Mouse (Mus musculus) embryonic facial prominence, embryonic 11.5 days (tissue): ENCODE results near the gene Ttll1. TPM values are rescaled to one million over a fixed set of nuclear protein-coding genes. Genes with fewer than 3 reads are reported as not detected.

Experiments used
- ATAC-seq: fragments of 200-750 bp; cut with Nextera tagmentation; replicated peaks from 2 replicates; pipeline ENCODE4 v1.8.0; 2017; ENCODE audit warnings: low read depth; ENCODE audit not compliant: insufficient number of reproducible peaks, low FRiP score, low TSS enrichment
- DNase-seq: peaks from one replicate; pipeline ENCODE4 v3.0.0-alpha.2; 2015; ENCODE audit warnings: low spot score
- H3K27ac ChIP-seq: fragments of 300-500 bp; sonication (generic); replicated peaks from 2 replicates; pipeline ENCODE4 v1.5.1; 2014; ENCODE audit warnings: mild to moderate bottlenecking, low read depth, low read length, control low read depth
- H3K27me3 ChIP-seq: fragments of 300-500 bp; sonication (generic); 2 replicates; pipeline ENCODE4 v1.6.1; 2014; ENCODE audit warnings: mild to moderate bottlenecking, low read length, moderate library complexity, mixed read lengths; ENCODE audit not compliant: control insufficient read depth, insufficient read depth
- H3K36me3 ChIP-seq: fragments of 300-500 bp; sonication (generic); replicated peaks from 2 replicates; pipeline ENCODE4 v1.6.1; 2014; ENCODE audit warnings: low read depth, mild to moderate bottlenecking, low read length, moderate library complexity, mixed read lengths; ENCODE audit not compliant: control insufficient read depth, insufficient read depth
- H3K4me1 ChIP-seq: fragments of 300-500 bp; sonication (generic); 2 replicates; pipeline ENCODE4 v1.6.1; 2014; ENCODE audit warnings: low read length, mixed read lengths; ENCODE audit not compliant: control insufficient read depth, insufficient read depth
- H3K4me2 ChIP-seq: fragments of 300-500 bp; sonication (generic); 2 replicates; pipeline ENCODE4 v1.6.1; 2014; ENCODE audit warnings: low read depth, mild to moderate bottlenecking, control low read depth, low read length, moderate library complexity
- H3K4me3 ChIP-seq: fragments of 300-500 bp; sonication (generic); 2 replicates; pipeline ENCODE4 v1.5.1; 2014; ENCODE audit warnings: low read depth, low read length, control low read depth
- H3K9ac ChIP-seq: fragments of 300-500 bp; sonication (generic); replicated peaks from 2 replicates; pipeline ENCODE4 v1.6.1; 2014; ENCODE audit warnings: mild to moderate bottlenecking, control low read depth, low read length
- H3K9me3 ChIP-seq: fragments of 300-500 bp; sonication (generic); replicated peaks from 2 replicates; pipeline ENCODE4 v1.6.1; 2016; ENCODE audit warnings: mild to moderate bottlenecking, low read length, inconsistent platforms, mixed read lengths; ENCODE audit not compliant: control insufficient read depth
- WGBS: fragments of 180-500 bp; shearing (Covaris S2); extraction: QIAGEN DNeasy Blood & Tissue Kit; methylation state at CpG from one replicate; pipeline ENCODE4 v1.1.7; 2014; 5-methylcytosine and 5-hydroxymethylcytosine counted together
- polyA plus RNA-seq: library from polyadenylated mRNA; unstranded; fragments of >200 nt; fragmentation: Nextera tagmentation; extraction: Ambion mirVana; gene quantifications from 2 replicates; pipeline ENCODE4 v1.2.1, GENCODE M21; 2014

Ttll1 gene
- polyA plus RNA-seq, 1 experiment from 2014 or later: 18.1 TPM

GRCm38 (mm10) chr15:83487477-83488115 lies 23.1 kb downstream of the Ttll1 start:
- no peak overlapping the region for H3K4me3 ChIP-seq
- H3K4me1 ChIP-seq: no peaks in the 10 kb centered on the region
- ATAC-seq: no peak
- no peak overlapping the region for H3K27ac ChIP-seq
- 61% methylated on average over 9 of the region's 9 CpGs for WGBS
- no peak overlapping the region for H3K9ac ChIP-seq
- no peaks in the 10 kb centered on the region; the same call in 1 of the 2 replicates for H3K36me3 ChIP-seq
- H3K27me3 ChIP-seq: no peaks in the 10 kb centered on the region
- no peak overlapping the region for H3K4me2 ChIP-seq
- no peaks in the 10 kb centered on the region for H3K9me3 ChIP-seq
- no peak for DNase-seq

- H3K27me3 ChIP-seq: no peaks in the 10 kb centered on the region
- H3K4me3 ChIP-seq: no peak overlapping the region
- 90% methylated on average over 10 of the region's 10 CpGs for WGBS
- no peaks in the 10 kb centered on the region for H3K9me3 ChIP-seq
- H3K36me3 ChIP-seq: no peaks in the 10 kb centered on the region
- no peak overlapping the region for H3K9ac ChIP-seq
- DNase-seq (no peak), ATAC-seq (no peak)
- H3K4me1 ChIP-seq: no peaks in the 10 kb centered on the region
- no peak overlapping the region for H3K4me2 ChIP-seq
- no peak overlapping the region for H3K27ac ChIP-seq
Measured at GRCm38 (mm10) chr15:83484311-83484710, 26.4 kb downstream of the Ttll1 start.

- Histone ChIP-seq H3K36me3 (no peaks in the 10 kb centered on the region), H3K27me3 (no peaks in the 10 kb centered on the region), H3K4me3 (no peak overlapping the region), H3K9ac (no peak overlapping the region), H3K9me3 (no peaks in the 10 kb centered on the region), H3K4me1 (no peaks in the 10 kb centered on the region), H3K27ac (no peak overlapping the region), H3K4me2 (no peak overlapping the region)
- DNase-seq (no peak), ATAC-seq (no peak)
- WGBS: 40% methylated on average over 2 of the region's 2 CpGs
Measured at GRCm38 (mm10) chr15:83483482-83483881, 27.2 kb downstream of the Ttll1 start.

- Histone ChIP-seq H3K4me3 (no peak overlapping the region), H3K4me2 (no peak overlapping the region), H3K9ac (no peak overlapping the region), H3K9me3 (no peaks in the 10 kb centered on the region), H3K27me3 (no peaks in the 10 kb centered on the region), H3K27ac (no peak overlapping the region), H3K4me1 (no peaks in the 10 kb centered on the region), H3K36me3 (no peaks in the 10 kb centered on the region)
- DNase-seq (no peak), ATAC-seq (no peak)
- 69% methylated on average over 8 of the region's 8 CpGs for WGBS
Measured at GRCm38 (mm10) chr15:83482645-83483224, 28.0 kb downstream of the Ttll1 start.

GRCm38 (mm10) chr15:83481236-83481780 lies 29.4 kb downstream of the Ttll1 start:
- no peaks in the 10 kb centered on the region for H3K9me3 ChIP-seq
- no peak overlapping the region for H3K27ac ChIP-seq
- WGBS: 69% methylated on average over 10 of the region's 10 CpGs
- no peaks in the 10 kb centered on the region for H3K36me3 ChIP-seq
- H3K27me3 ChIP-seq: no peaks in the 10 kb centered on the region
- H3K4me1 ChIP-seq: no peaks in the 10 kb centered on the region
- ATAC-seq (no peak), DNase-seq (no peak)
- no peak overlapping the region for H3K4me2 ChIP-seq
- no peak overlapping the region for H3K4me3 ChIP-seq
- H3K9ac ChIP-seq: no peak overlapping the region

DNA sequence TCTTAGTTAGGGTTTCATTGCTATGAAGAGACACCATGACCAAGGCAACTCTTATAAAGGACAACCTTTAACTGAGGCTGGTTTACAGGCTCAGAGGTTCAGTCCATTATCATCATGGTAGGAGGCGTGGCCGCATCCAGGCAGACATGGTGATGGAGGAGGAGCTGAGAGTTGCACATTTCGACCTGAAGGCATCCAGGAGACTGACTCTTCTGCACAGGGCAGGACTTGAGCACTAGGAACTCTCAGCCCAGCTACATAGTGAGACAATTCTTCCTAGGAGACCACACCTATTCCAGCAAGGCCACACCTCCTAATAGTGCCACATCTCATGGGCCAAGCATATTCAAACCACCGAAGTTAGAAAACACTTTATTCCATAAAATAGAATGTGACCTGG lies 30.9 kb downstream of the Ttll1 start:
- Histone ChIP-seq H3K9ac (no peak overlapping the region), H3K9me3 (no peaks in the 10 kb centered on the region), H3K27me3 (no peaks in the 10 kb centered on the region), H3K4me2 (no peak overlapping the region), H3K36me3 (no peaks in the 10 kb centered on the region), H3K27ac (no peak overlapping the region), H3K4me1 (no peaks in the 10 kb centered on the region), H3K4me3 (no peak overlapping the region)
- ATAC-seq (no peak), DNase-seq (no peak)
- 89% methylated on average over 4 of the region's 4 CpGs for WGBS

- ATAC-seq: no peak
- DNase-seq: no peak
- Histone ChIP-seq H3K9me3 (no peaks in the 10 kb centered on the region), H3K4me2 (no peak overlapping the region), H3K27ac (no peak overlapping the region), H3K36me3 (no peaks in the 10 kb centered on the region), H3K4me3 (no peak overlapping the region), H3K27me3 (no peaks in the 10 kb centered on the region), H3K9ac (no peak overlapping the region), H3K4me1 (no peaks in the 10 kb centered on the region)
- 71% methylated on average over 3 of the region's 3 CpGs for WGBS
Measured at GRCm38 (mm10) chr15:83478096-83478495, 32.6 kb downstream of the Ttll1 start.

DNA sequence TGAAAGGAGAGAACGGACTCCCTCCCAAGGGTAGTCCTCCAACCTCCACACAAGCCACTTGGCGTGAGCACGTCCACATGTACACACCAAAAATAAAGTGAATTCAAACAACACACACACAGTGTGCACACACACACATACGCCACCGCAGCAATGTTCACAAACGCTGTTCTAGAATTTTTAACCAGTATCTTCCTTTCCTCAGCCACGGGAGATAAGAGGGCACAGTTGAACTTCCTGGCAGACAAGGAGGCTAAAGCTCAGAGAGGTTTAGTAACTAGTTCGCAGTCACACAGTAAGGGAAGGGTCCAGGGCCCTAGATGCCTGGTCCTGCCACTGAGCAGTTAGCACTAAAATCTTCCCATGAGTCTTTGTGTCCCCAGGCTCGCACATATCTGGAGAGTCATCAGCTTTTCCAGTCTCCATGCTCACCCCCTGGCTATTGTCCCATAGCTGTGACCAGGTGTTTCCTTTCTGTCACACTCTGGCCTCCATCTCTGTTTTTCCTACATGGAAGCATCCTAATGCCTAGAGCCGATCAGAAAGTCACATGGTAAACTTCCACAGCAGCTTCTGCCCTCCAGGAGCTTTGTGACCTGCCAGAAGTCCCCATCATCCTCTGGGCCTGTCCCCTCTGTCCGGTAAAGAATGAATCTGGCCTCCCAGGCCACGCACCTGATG lies 34.0 kb downstream of the Ttll1 start:
- Histone ChIP-seq H3K4me3 (no peak overlapping the region), H3K27ac (no peak overlapping the region), H3K36me3 (no peaks in the 10 kb centered on the region), H3K9ac (no peak overlapping the region), H3K27me3 (no peaks in the 10 kb centered on the region), H3K4me2 (no peak overlapping the region), H3K9me3 (no peaks in the 10 kb centered on the region), H3K4me1 (no peaks in the 10 kb centered on the region)
- 86% methylated on average over 12 of the region's 12 CpGs for WGBS
- DNase-seq (no peak), ATAC-seq (no peak)
